Mouse (Mus musculus): ENCODE results near the gene Kctd17. TPM values are rescaled to one million over a fixed set of nuclear protein-coding genes. Genes with fewer than 3 reads are reported as not detected.
A peak's percentile ranks its signal among the peaks of the same experiment; 100 is the strongest.

The Kctd17 gene
- polyA plus RNA-seq, 1 experiment from 2014 or later: 27.4 TPM

DNA sequence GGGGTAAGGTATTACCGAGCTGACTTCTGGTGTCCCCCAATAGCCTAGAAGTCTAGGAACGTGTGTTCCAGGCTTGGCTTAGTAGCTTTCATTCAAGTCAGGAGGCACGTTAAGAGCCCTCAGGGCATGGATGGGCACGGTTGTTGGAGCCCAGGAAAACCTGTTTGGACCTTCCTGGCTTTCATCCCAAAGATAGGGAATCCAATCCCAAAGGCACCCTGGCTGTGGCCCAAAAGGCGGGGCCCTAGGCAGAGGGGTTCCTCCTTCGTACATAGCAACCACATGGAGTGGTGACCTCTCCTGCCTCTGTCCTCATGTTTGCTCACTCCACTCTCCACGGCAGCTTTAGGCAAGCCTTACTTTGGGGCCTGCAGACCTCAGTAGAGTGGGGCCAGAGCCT, 25.9 kb upstream of the Kctd17 start:
- Histone ChIP-seq H3K4me2 (replicated peaks; ENCODE audit: low read depth, low read length) (peak overlapping the region; percentile 80), H3K4me3 (ENCODE audit: low read depth, low read length) (no peak overlapping the region), H3K4me1 (ENCODE audit: insufficient read depth, low read depth, low read length) (peaks cover 33% of the 10 kb centered on the region), H3K9ac (replicated peaks; ENCODE audit: low read depth) (no peak overlapping the region), H3K36me3 (ENCODE audit: insufficient read depth, low read length) (no peaks in the 10 kb centered on the region), H3K9me3 (ENCODE audit: low read length) (no peaks in the 10 kb centered on the region), H3K27ac (ENCODE audit: low read length) (peak overlapping the region; percentile 98), H3K27me3 (replicated peaks; ENCODE audit: insufficient read depth, low read length) (no peaks in the 10 kb centered on the region)
- TF ChIP-seq CTCF (IDR thresholded peaks at IDR 0.05): no peak
- TF ChIP-seq EP300 (IDR thresholded peaks at IDR 0.05): peak; percentile 72
- 43% methylated on average over 7 of the region's 7 CpGs for WGBS
- DNase-seq (ENCODE audit: low spot score) (peak; percentile 94), ATAC-seq (peak; percentile 56)

DNA sequence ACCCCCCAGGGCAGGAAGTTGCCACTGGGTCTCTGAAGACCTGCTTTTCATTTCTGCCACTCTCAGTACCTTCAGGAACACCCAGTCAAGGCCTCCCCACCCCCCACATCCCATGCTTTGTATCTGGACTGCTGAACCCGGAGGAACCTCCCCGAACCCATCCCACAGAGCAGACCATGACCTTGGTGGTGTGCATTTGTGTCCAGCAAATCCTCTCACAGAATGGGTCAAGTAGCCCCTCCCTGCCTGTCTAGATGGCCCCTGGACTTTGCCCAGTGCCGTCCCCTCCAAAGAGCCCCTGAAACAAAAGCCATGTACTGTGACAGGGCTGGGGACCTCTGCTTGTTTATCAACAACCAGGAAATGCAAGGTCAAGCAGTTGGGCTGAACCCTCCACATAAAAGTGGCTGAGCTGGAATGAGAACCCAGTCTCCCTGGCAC, 25.0 kb upstream of the Kctd17 start:
- H3K27me3 ChIP-seq (replicated peaks; ENCODE audit: insufficient read depth, low read length): no peaks in the 10 kb centered on the region
- no peak for DNase-seq (ENCODE audit: low spot score)
- no peak for ATAC-seq
- WGBS: 26% methylated on average over 3 of the region's 3 CpGs
- TF ChIP-seq CTCF (IDR thresholded peaks at IDR 0.05) (no peak), EP300 (IDR thresholded peaks at IDR 0.05) (no peak)
- no peaks in the 10 kb centered on the region for H3K36me3 ChIP-seq (ENCODE audit: insufficient read depth, low read length)
- peaks cover 39% of the 10 kb centered on the region for H3K4me1 ChIP-seq (ENCODE audit: insufficient read depth, low read depth, low read length)
- no peak overlapping the region for H3K4me3 ChIP-seq (ENCODE audit: low read depth, low read length)
- H3K4me2 ChIP-seq (replicated peaks; ENCODE audit: low read depth, low read length): peak overlapping the region; percentile 80
- no peaks in the 10 kb centered on the region for H3K9me3 ChIP-seq (ENCODE audit: low read length)
- H3K9ac ChIP-seq (replicated peaks; ENCODE audit: low read depth): 0 out of 2 replicates have a peak overlapping the region, but pooled peaks have one; percentile 12
- peak overlapping the region; percentile 98 for H3K27ac ChIP-seq (ENCODE audit: low read length)

DNA sequence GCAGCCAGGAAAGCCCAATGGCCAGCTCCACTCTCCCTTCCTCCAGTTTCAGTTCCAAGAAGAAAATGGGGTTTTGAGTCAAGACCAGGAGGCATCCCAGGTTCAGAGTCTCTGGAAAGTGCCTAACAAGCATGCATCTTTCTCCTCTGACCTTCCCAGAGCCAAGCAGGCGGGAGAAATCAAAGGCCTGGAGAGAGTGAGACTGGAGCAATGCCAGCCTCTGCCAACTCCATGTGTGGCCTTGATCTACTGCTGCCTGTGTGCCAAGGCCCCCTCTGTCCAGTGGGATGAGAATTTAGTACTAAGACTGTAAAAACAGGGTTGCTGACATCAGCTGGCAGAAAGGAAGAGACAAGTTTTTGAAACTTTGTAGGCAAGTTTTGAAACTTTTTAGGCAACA, 24.5 kb upstream of the Kctd17 start:
- ATAC-seq (no peak), DNase-seq (ENCODE audit: low spot score) (peak; percentile 72)
- Histone ChIP-seq H3K9me3 (ENCODE audit: low read length) (no peaks in the 10 kb centered on the region), H3K27ac (ENCODE audit: low read length) (peak overlapping the region; percentile 98), H3K4me1 (ENCODE audit: insufficient read depth, low read depth, low read length) (peaks cover 39% of the 10 kb centered on the region), H3K36me3 (ENCODE audit: insufficient read depth, low read length) (no peaks in the 10 kb centered on the region), H3K4me3 (ENCODE audit: low read depth, low read length) (peak overlapping the region; percentile 73; the same call in 1 of the 2 replicates), H3K9ac (replicated peaks; ENCODE audit: low read depth) (no peak overlapping the region), H3K4me2 (replicated peaks; ENCODE audit: low read depth, low read length) (peak overlapping the region; percentile 80), H3K27me3 (replicated peaks; ENCODE audit: insufficient read depth, low read length) (no peaks in the 10 kb centered on the region)
- 25% methylated on average over 1 of the region's 1 CpGs for WGBS
- TF ChIP-seq CTCF (IDR thresholded peaks at IDR 0.05) (no peak), EP300 (IDR thresholded peaks at IDR 0.05) (no peak)

DNA sequence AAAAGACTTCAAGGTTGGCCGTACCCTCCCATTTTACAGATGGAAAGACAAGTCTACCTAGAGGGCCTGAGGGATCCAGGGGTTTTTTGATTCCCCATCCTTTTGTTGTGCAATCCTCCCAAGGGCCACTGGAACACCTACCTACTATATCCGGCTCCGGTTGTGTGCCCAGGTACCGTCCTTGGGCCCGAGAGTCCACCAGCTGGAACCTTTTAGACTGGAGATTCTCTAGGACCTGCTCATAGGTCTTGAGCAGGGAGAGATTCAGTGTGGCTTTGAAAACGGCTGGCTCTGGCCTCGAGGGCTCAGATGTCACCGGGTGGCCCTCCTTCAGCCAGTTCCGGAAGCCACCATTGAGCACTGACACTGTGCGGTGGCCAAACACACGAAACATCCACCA, 23.3 kb upstream of the Kctd17 start:
- H3K4me3 ChIP-seq (ENCODE audit: low read depth, low read length): peak overlapping the region; percentile 73
- peaks cover 39% of the 10 kb centered on the region for H3K4me1 ChIP-seq (ENCODE audit: insufficient read depth, low read depth, low read length)
- peak overlapping the region; percentile 38 for H3K9ac ChIP-seq (replicated peaks; ENCODE audit: low read depth)
- peak overlapping the region; percentile 98 for H3K27ac ChIP-seq (ENCODE audit: low read length)
- no peak for TF ChIP-seq CTCF (IDR thresholded peaks at IDR 0.05)
- 36% methylated on average over 11 of the region's 11 CpGs for WGBS
- peak overlapping the region; percentile 80 for H3K4me2 ChIP-seq (replicated peaks; ENCODE audit: low read depth, low read length)
- ATAC-seq (no peak), DNase-seq (ENCODE audit: low spot score) (no peak)
- H3K27me3 ChIP-seq (replicated peaks; ENCODE audit: insufficient read depth, low read length): no peaks in the 10 kb centered on the region
- no peaks in the 10 kb centered on the region for H3K36me3 ChIP-seq (ENCODE audit: insufficient read depth, low read length)
- no peaks in the 10 kb centered on the region for H3K9me3 ChIP-seq (ENCODE audit: low read length)

DNA sequence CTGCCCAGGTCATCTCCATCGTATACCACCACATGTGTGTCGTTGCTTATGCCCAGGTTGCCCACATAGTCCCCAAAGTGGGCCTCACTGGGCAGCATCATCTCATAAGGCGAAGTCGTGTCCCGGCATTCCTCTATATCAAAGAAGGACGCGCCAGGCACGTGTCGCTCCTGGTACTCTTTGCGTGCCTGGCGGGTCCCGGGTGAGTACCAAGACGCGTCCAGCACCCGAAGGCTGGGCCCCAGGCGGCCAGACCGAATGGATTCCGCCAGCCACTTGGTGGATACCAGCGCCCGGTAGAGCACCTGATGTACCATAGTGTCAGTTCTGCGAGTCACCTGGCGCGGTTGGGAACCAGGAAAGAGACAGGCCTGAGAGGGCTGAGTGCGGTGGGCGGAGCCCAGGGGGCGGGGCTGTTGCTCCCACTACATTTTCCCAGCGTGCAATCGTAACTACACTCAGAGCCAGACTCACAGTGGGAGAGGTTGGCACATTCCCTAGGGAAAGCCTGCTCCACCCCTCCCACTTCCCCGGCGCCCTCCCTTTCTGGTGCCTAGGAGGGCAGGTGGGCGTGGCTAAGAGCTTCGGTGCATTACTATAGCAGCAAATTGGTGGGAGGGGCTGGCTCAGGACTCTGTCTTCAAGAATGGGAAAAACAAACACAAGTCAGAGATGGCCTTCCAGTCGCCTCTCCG, 22.7 kb upstream of the Kctd17 start, which contains the start of gene Tst:
TSS of gene Tst (minus strand) at position 391 of the 695 bp plus-strand sequence.
- 2% methylated on average over 33 of the region's 34 CpGs for WGBS
- no peaks in the 10 kb centered on the region for H3K36me3 ChIP-seq (ENCODE audit: insufficient read depth, low read length)
- peak within 1 kb of the TSS; percentile 73 for H3K4me3 ChIP-seq (ENCODE audit: low read depth, low read length)
- peak within 1 kb of the TSS; percentile 68 for H3K9ac ChIP-seq (replicated peaks; ENCODE audit: low read depth)
- peak within 1 kb of the TSS; percentile 80 for H3K4me2 ChIP-seq (replicated peaks; ENCODE audit: low read depth, low read length)
- no peaks in the 10 kb centered on the region for H3K9me3 ChIP-seq (ENCODE audit: low read length)
- TF ChIP-seq CTCF (IDR thresholded peaks at IDR 0.05) (no peak), EP300 (IDR thresholded peaks at IDR 0.05) (peak; percentile 82)
- peak within 1 kb of the TSS; percentile 98 for H3K27ac ChIP-seq (ENCODE audit: low read length)
- no peaks in the 10 kb centered on the region for H3K27me3 ChIP-seq (replicated peaks; ENCODE audit: insufficient read depth, low read length)
- H3K4me1 ChIP-seq (ENCODE audit: insufficient read depth, low read depth, low read length): peaks cover 39% of the 10 kb centered on the region
- ATAC-seq: peak; percentile 85
- DNase-seq (ENCODE audit: low spot score): peak; percentile 99

DNA sequence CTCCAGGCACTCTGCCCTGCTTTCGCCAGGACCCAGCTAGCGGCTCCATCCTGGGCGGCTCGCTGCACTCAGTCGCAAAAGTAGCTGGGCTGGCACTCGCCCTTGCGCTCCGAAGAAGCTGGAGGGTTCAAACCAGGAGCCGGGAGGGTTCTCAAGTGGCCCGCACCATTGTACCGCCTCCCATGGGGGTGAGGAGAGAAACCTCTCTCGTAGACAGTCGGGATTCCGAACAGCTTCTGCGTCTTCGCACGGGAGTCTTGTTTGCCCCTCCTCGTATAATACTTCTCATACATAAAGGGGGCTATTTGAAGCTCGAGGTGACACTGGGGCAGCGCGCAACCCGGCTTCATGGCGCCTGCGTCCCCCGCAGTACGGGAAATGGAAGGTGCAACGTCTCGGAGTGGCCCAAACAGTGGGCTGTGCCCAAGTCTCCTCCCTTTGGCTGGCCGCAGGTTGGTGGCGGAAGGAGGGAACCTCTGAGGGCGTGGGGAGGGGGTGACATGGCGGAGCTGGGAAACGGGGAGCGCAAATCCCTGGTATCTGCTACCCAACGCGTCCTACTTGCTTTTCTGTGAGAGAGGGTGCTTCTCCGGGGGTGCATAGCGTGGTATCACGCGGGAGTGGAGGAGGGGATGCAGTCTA, 21.9 kb upstream of the Kctd17 start, which contains the start of gene Mpst:
TSS of gene Mpst (plus strand) at position 124 of the 642 bp plus-strand sequence.
- Histone ChIP-seq H3K27me3 (replicated peaks; ENCODE audit: insufficient read depth, low read length) (no peaks in the 10 kb centered on the region), H3K4me3 (ENCODE audit: low read depth, low read length) (peak within 1 kb of the TSS; percentile 73), H3K9ac (replicated peaks; ENCODE audit: low read depth) (peak within 1 kb of the TSS; percentile 68), H3K9me3 (ENCODE audit: low read length) (no peaks in the 10 kb centered on the region), H3K36me3 (ENCODE audit: insufficient read depth, low read length) (no peaks in the 10 kb centered on the region), H3K27ac (ENCODE audit: low read length) (peak within 1 kb of the TSS; percentile 98), H3K4me1 (ENCODE audit: insufficient read depth, low read depth, low read length) (peaks cover 32% of the 10 kb centered on the region), H3K4me2 (replicated peaks; ENCODE audit: low read depth, low read length) (peak within 1 kb of the TSS; percentile 80)
- under 1% methylated on average over 39 of the region's 40 CpGs for WGBS
- ATAC-seq (peak; percentile 75), DNase-seq (ENCODE audit: low spot score) (peak; percentile 96)
- peak; percentile 41; the same call in 1 of the 2 replicates for TF ChIP-seq EP300 (IDR thresholded peaks at IDR 0.05)
- TF ChIP-seq CTCF (IDR thresholded peaks at IDR 0.05): 0 out of 2 replicates have a peak, but pooled peaks have one; percentile 8
